Mouse (Mus musculus) liver, embryonic 15.5 days (tissue): ENCODE data around the gene Amh. TPM values are rescaled to one million over a fixed set of nuclear protein-coding genes. Genes with fewer than 3 reads are reported as not detected.
"Not testable (repeated sequence)": the region's sequence is repeated elsewhere in the genome, so short reads cannot be mapped to it uniquely, and the experiment has no call there.

Source experiments
- ATAC-seq: fragments of 200-750 bp; cut with Nextera tagmentation; 2 replicates; pipeline ENCODE4 v1.8.0; 2017; ENCODE audit warnings: moderate number of reproducible peaks, mild to moderate bottlenecking, moderate library complexity; ENCODE audit not compliant: insufficient read depth
- H3K27ac ChIP-seq: fragments of 300-500 bp; sonication (generic); replicated peaks from 2 replicates; pipeline ENCODE4 v1.5.1; 2015; ENCODE audit warnings: mild to moderate bottlenecking, inconsistent platforms
- H3K27me3 ChIP-seq: fragments of 300-500 bp; sonication (generic); 2 replicates; pipeline ENCODE4 v1.6.1; 2015; ENCODE audit warnings: mild to moderate bottlenecking, inconsistent platforms
- H3K36me3 ChIP-seq: fragments of 300-500 bp; sonication (generic); replicated peaks from 2 replicates; pipeline ENCODE4 v1.6.1; 2015; ENCODE audit warnings: moderate library complexity, mild to moderate bottlenecking, inconsistent platforms
- H3K4me1 ChIP-seq: fragments of 300-500 bp; sonication (generic); replicated peaks from 2 replicates; pipeline ENCODE4 v1.6.1; 2015; ENCODE audit warnings: inconsistent platforms
- H3K4me2 ChIP-seq: fragments of 300-500 bp; sonication (generic); 2 replicates; pipeline ENCODE4 v1.6.1; 2015; ENCODE audit warnings: moderate library complexity, mild to moderate bottlenecking, inconsistent platforms
- H3K4me3 ChIP-seq: fragments of 300-500 bp; sonication (generic); replicated peaks from 2 replicates; pipeline ENCODE4 v1.5.1; 2015; ENCODE audit warnings: mild to moderate bottlenecking, inconsistent platforms
- H3K9ac ChIP-seq: fragments of 300-500 bp; sonication (generic); 2 replicates; pipeline ENCODE4 v1.6.1; 2015; ENCODE audit warnings: moderate library complexity, mild to moderate bottlenecking, inconsistent platforms
- H3K9me3 ChIP-seq: fragments of 300-500 bp; sonication (generic); replicated peaks from 2 replicates; pipeline ENCODE4 v1.6.1; 2016; ENCODE audit warnings: inconsistent platforms
- WGBS: fragments of 180-500 bp; shearing (Covaris S2); methylation state at CpG from one replicate; pipeline ENCODE4 v1.1.7; 2015; ENCODE audit warnings: mixed read lengths; ENCODE audit not compliant: insufficient replicate concordance; 5-methylcytosine and 5-hydroxymethylcytosine counted together
- polyA plus RNA-seq: library from polyadenylated mRNA; unstranded; fragments of >200 nt; fragmentation: Nextera tagmentation; extraction: Ambion mirVana; gene quantifications from 2 replicates; pipeline ENCODE4 v1.2.1, GENCODE M21; 2015

Amh gene
- polyA plus RNA-seq, 1 experiment from 2014 or later: 0.10 TPM

- Histone ChIP-seq H3K27me3 (0 out of 2 replicates have a peak, but pooled peaks cover 3% of the 10 kb centered on the region), H3K9me3 (no peaks in the 10 kb centered on the region), H3K36me3 (no peaks in the 10 kb centered on the region), H3K4me1 (peaks cover 61% of the 10 kb centered on the region), H3K27ac (peak overlapping the region; percentile 94), H3K4me2 (peak overlapping the region; percentile 49), H3K9ac (peak overlapping the region; percentile 22; the same call in 1 of the 2 replicates), H3K4me3 (no peak overlapping the region)
- WGBS: 47% methylated on average over 3 of the region's 3 CpGs
- no peak for ATAC-seq
Measured at GRCm38 (mm10) chr10:80819406-80819805, 14.4 kb downstream of the Amh start.

- peaks cover 77% of the 10 kb centered on the region for H3K4me1 ChIP-seq
- 0 out of 2 replicates have a peak overlapping the region, but pooled peaks have one; percentile 12 for H3K9ac ChIP-seq
- H3K4me3 ChIP-seq: no peak overlapping the region
- H3K36me3 ChIP-seq: no peaks in the 10 kb centered on the region
- H3K27me3 ChIP-seq: no peaks in the 10 kb centered on the region
- H3K9me3 ChIP-seq: no peaks in the 10 kb centered on the region
- peak overlapping the region; percentile 83 for H3K27ac ChIP-seq
- ATAC-seq: no peak
- peak overlapping the region; percentile 28 for H3K4me2 ChIP-seq
- WGBS: 41% methylated on average over 2 of the region's 2 CpGs
Measured at GRCm38 (mm10) chr10:80821991-80822390, 16.9 kb downstream of the Amh start.

GRCm38 (mm10) chr10:80822528-80822927, 17.5 kb downstream of the Amh start:
- peak overlapping the region; percentile 28 for H3K4me2 ChIP-seq
- no peaks in the 10 kb centered on the region for H3K9me3 ChIP-seq
- no peak overlapping the region for H3K4me3 ChIP-seq
- H3K27me3 ChIP-seq: no peaks in the 10 kb centered on the region
- 0 out of 2 replicates have a peak overlapping the region, but pooled peaks have one; percentile 12 for H3K9ac ChIP-seq
- H3K4me1 ChIP-seq: peaks cover 75% of the 10 kb centered on the region
- H3K36me3 ChIP-seq: peaks cover 4% of the 10 kb centered on the region; the same call in 1 of the 2 replicates
- H3K27ac ChIP-seq: peak overlapping the region; percentile 83
- ATAC-seq: no peak
- WGBS: 77% methylated on average over 5 of the region's 5 CpGs

GRCm38 (mm10) chr10:80823316-80823715, 18.3 kb downstream of the Amh start:
- Histone ChIP-seq H3K4me1 (peaks cover 75% of the 10 kb centered on the region), H3K4me3 (no peak overlapping the region), H3K9ac (no peak overlapping the region), H3K4me2 (no peak overlapping the region; the same call in 1 of the 2 replicates), H3K27me3 (no peaks in the 10 kb centered on the region), H3K27ac (peak overlapping the region; percentile 96), H3K9me3 (no peaks in the 10 kb centered on the region), H3K36me3 (peaks cover 12% of the 10 kb centered on the region)
- 65% methylated on average over 1 of the region's 1 CpGs for WGBS
- ATAC-seq: no peak

DNA sequence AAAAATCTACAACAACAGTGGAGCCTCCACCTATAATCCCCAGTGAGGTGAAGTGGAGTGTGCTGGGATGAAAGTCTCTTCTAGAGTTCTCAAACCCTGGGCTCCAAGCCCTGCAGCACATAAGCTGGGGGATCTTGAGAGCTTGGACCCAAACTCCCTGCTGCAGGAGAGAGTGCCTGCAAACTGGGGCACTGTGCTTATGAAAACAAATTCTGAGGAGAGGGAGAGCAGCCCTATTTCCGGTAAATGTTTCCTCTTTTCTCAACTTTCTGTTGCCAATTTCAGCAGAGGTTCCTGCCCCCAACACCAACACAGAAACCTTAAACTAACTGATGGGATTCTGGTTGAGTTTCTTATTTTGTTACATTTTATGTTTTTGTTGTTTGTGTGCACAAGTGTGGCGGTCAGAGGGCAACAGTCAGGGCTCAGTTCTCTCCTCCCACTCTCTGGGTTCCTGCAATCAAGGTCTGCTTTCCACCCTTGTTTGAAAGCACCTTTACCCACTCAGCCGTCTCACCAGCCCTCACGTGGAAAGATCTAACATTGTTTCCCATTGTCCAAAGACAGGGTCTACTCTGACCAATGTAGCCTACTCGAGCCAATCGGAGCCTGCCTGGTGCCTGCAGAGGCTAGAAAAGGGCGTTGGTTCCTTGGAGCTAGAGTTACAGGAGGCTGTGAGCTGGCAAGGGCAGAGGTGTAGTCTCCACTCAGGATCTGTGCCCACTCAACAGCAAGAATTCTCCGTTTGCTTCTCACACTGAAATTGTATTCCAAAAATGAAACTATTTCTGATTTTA, 19.0 kb downstream of the Amh start:
- H3K9ac ChIP-seq: peak overlapping the region; percentile 23; the same call in 1 of the 2 replicates
- H3K4me1 ChIP-seq: peaks cover 72% of the 10 kb centered on the region
- no peaks in the 10 kb centered on the region for H3K27me3 ChIP-seq
- no peaks in the 10 kb centered on the region for H3K9me3 ChIP-seq
- whole genome bisulfite sequencing: 25% methylated on average over 8 of the region's 8 CpGs
- peak overlapping the region; percentile 35 for H3K4me2 ChIP-seq
- H3K27ac ChIP-seq: peak overlapping the region; percentile 96
- no peak for ATAC-seq
- 0 out of 2 replicates have a peak overlapping the region, but pooled peaks have one; percentile 1 for H3K4me3 ChIP-seq
- H3K36me3 ChIP-seq: peaks cover 18% of the 10 kb centered on the region

- peaks cover 26% of the 10 kb centered on the region for H3K36me3 ChIP-seq
- no peaks in the 10 kb centered on the region for H3K9me3 ChIP-seq
- 37% methylated on average over 2 of the region's 2 CpGs for WGBS
- H3K4me1 ChIP-seq: peaks cover 72% of the 10 kb centered on the region
- peak overlapping the region; percentile 35; the same call in 1 of the 2 replicates for H3K4me2 ChIP-seq
- ATAC-seq: no peak
- peak overlapping the region; percentile 8; the same call in 1 of the 2 replicates for H3K9ac ChIP-seq
- peak overlapping the region; percentile 96 for H3K27ac ChIP-seq
- no peaks in the 10 kb centered on the region for H3K27me3 ChIP-seq
- no peak overlapping the region for H3K4me3 ChIP-seq
Measured at GRCm38 (mm10) chr10:80824827-80825226, 19.8 kb downstream of the Amh start.

GRCm38 (mm10) chr10:80826151-80827062, 21.4 kb downstream of the Amh start, which contains the start of gene Oaz1:
Gene Oaz1 (plus strand): TSS chr10:80826656.
- no peaks in the 10 kb centered on the region for H3K27me3 ChIP-seq
- peak within 1 kb of the TSS; percentile 96 for H3K27ac ChIP-seq
- ATAC-seq: peak; percentile 94
- peaks cover 40% of the 10 kb centered on the region for H3K36me3 ChIP-seq
- peak within 1 kb of the TSS; percentile 93 for H3K4me2 ChIP-seq
- peak within 1 kb of the TSS; percentile 83 for H3K4me3 ChIP-seq
- H3K9ac ChIP-seq: peak within 1 kb of the TSS; percentile 89
- under 1% methylated on average over 81 of the region's 82 CpGs for WGBS
- peaks cover 83% of the 10 kb centered on the region for H3K4me1 ChIP-seq
- no peaks in the 10 kb centered on the region for H3K9me3 ChIP-seq

GRCm38 (mm10) chr10:80827063-80827869, 22.2 kb downstream of the Amh start:
- WGBS: 6% methylated on average over 29 of the region's 29 CpGs
- no peak for ATAC-seq
- H3K27me3 ChIP-seq: peaks cover 1% of the 10 kb centered on the region; the same call in 1 of the 2 replicates
- H3K9ac ChIP-seq: peak overlapping the region; percentile 89
- H3K4me2 ChIP-seq: peak overlapping the region; percentile 93
- H3K36me3 ChIP-seq: peaks cover 40% of the 10 kb centered on the region
- peaks cover 81% of the 10 kb centered on the region for H3K4me1 ChIP-seq
- peak overlapping the region; percentile 83 for H3K4me3 ChIP-seq
- H3K9me3 ChIP-seq: no peaks in the 10 kb centered on the region
- H3K27ac ChIP-seq: peak overlapping the region; percentile 96

DNA sequence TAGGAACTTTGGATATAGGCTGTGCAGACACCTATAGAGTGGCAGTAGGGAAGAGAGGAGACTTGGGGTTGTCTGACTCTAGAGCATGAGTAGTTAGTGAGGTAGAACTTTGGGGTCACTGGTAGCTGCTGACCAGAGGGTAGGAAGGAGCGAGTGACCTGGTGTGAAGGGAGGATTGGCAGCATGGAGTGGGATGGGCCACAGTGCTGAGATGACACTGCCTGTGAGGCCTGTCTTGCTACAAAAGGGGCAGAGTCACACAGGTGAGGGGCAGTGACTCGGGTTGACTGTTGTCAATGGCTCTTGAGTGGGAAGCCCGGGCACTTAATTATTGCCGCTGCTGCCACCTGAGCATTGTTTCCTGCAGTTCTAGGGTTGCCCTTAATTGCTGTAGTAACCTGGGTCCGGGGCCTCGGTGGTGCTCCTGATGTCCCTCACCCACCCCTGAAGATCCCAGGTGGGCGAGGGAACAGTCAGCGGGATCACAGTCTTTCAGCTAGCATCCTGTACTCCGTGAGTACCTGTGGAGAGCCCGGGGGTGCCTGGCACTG, 22.9 kb downstream of the Amh start:
- H3K9me3 ChIP-seq: no peaks in the 10 kb centered on the region
- H3K27me3 ChIP-seq: peaks cover 8% of the 10 kb centered on the region
- H3K9ac ChIP-seq: peak overlapping the region; percentile 89
- H3K36me3 ChIP-seq: peaks cover 40% of the 10 kb centered on the region
- H3K4me3 ChIP-seq: peak overlapping the region; percentile 83
- H3K4me1 ChIP-seq: peaks cover 75% of the 10 kb centered on the region
- H3K27ac ChIP-seq: peak overlapping the region; percentile 96
- peak overlapping the region; percentile 93 for H3K4me2 ChIP-seq
- no peak for ATAC-seq
- WGBS: 75% methylated on average over 10 of the region's 10 CpGs

DNA sequence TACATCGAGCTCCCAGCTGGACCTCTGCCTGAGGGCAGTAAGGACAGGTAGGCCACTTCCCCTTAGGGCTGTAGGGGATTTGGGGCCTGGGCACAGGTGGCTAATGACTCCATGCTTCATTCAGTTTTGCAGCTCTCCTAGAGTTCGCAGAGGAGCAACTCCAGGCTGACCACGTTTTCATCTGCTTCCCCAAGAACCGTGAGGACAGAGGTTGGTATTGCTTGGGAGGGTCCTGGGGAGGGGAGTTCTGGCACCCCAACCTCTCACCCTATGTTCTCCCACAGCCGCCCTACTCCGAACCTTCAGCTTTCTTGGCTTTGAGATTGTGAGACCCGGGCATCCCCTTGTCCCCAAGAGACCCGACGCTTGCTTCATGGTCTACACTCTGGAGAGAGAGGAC, 23.5 kb downstream of the Amh start:
- not testable (repeated sequence) for H3K9me3 ChIP-seq, ATAC-seq, H3K9ac ChIP-seq, H3K27ac ChIP-seq
- peak overlapping the region; percentile 83 for H3K4me3 ChIP-seq
- H3K4me2 ChIP-seq: peak overlapping the region; percentile 93
- peaks cover 68% of the 10 kb centered on the region for H3K4me1 ChIP-seq
- H3K27me3 ChIP-seq: peaks cover 14% of the 10 kb centered on the region
- H3K36me3 ChIP-seq: peaks cover 40% of the 10 kb centered on the region
- 81% methylated on average over 9 of the region's 9 CpGs for WGBS
